Mouse (Mus musculus): Measurements from ENCODE around the gene Zmynd8.

GRCm38 (mm10) chr2:165791026-165791425, 107.8 kb downstream of the Zmynd8 start:
- TF ChIP-seq CTCF (conservative IDR thresholded peaks at IDR 0.05; ENCODE audit: insufficient read depth, insufficient read length, low read depth, low read length) (no peak), POLR2A (IDR thresholded peaks at IDR 0.05; ENCODE audit: low read depth, low read length) (no peak)
